Mouse (Mus musculus): ENCODE results near the gene Crabp1. TPM values are rescaled to one million over a fixed set of nuclear protein-coding genes. Genes with fewer than 3 reads are reported as not detected.
A peak's percentile ranks its signal among the peaks of the same experiment; 100 is the strongest.

Gene Crabp1
- polyA plus RNA-seq, 1 experiment: 13.5 TPM

DNA sequence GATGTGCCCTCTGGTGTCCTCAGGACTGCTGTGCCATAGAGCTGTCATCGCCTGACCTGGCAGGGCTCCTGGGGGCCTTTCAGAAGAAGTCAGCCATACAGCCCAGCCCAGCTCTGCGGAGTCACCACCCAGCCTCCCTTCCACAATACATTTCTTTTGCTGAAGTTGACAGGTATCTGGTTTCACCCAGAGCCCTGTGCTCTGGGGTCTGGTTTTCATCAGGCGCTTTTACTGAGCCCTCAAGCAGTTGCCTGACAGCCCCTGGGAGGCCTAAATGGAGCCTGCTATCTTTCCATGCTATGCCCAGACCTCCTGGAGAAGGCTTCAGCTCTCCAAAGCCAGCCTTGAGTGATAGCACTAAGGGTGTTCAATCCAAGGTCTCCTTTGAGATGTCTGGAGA, 19.5 kb downstream of the Crabp1 start:
- Histone ChIP-seq H3K4me3 (ENCODE audit: low read depth, low read length) (no peak overlapping the region), H3K9me3 (replicated peaks; ENCODE audit: control insufficient read depth, insufficient read depth, low read length, poor library complexity, severe bottlenecking) (no peaks in the 10 kb centered on the region), H3K27ac (ENCODE audit: insufficient read depth, low read length) (no peak overlapping the region), H3K4me1 (ENCODE audit: control insufficient read depth, insufficient read depth, low read length) (no peaks in the 10 kb centered on the region), H3K27me3 (ENCODE audit: control insufficient read depth, insufficient read depth, low read length, poor library complexity, severe bottlenecking) (no peaks in the 10 kb centered on the region), H3K9ac (ENCODE audit: low read depth, poor library complexity, severe bottlenecking) (no peak overlapping the region), H3K36me3 (ENCODE audit: control insufficient read depth, insufficient read depth, low read length, poor library complexity, severe bottlenecking) (no peaks in the 10 kb centered on the region)
- no peak for TF ChIP-seq CTCF (IDR thresholded peaks at IDR 0.05; ENCODE audit: low read depth, low read length)
- no peak for TF ChIP-seq POLR2A (IDR thresholded peaks at IDR 0.05; ENCODE audit: insufficient read depth, low read length)
- TF ChIP-seq EP300 (IDR thresholded peaks at IDR 0.05; ENCODE audit: insufficient read depth, low read depth, low read length): no peak

- H3K9me3 ChIP-seq (replicated peaks; ENCODE audit: control insufficient read depth, insufficient read depth, low read length, poor library complexity, severe bottlenecking): no peaks in the 10 kb centered on the region
- H3K27me3 ChIP-seq (ENCODE audit: control insufficient read depth, insufficient read depth, low read length, poor library complexity, severe bottlenecking): no peaks in the 10 kb centered on the region
- H3K4me1 ChIP-seq (ENCODE audit: control insufficient read depth, insufficient read depth, low read length): no peaks in the 10 kb centered on the region
- H3K4me3 ChIP-seq (ENCODE audit: low read depth, low read length): no peak overlapping the region
- H3K27ac ChIP-seq (ENCODE audit: insufficient read depth, low read length): no peak overlapping the region
- no peak overlapping the region for H3K9ac ChIP-seq (ENCODE audit: low read depth, poor library complexity, severe bottlenecking)
- TF ChIP-seq POLR2A (IDR thresholded peaks at IDR 0.05; ENCODE audit: insufficient read depth, low read length) (no peak), CTCF (IDR thresholded peaks at IDR 0.05; ENCODE audit: low read depth, low read length) (no peak), EP300 (IDR thresholded peaks at IDR 0.05; ENCODE audit: insufficient read depth, low read depth, low read length) (no peak)
- H3K36me3 ChIP-seq (ENCODE audit: control insufficient read depth, insufficient read depth, low read length, poor library complexity, severe bottlenecking): no peaks in the 10 kb centered on the region
Measured at GRCm38 (mm10) chr9:54785215-54785614, 20.7 kb downstream of the Crabp1 start.

GRCm38 (mm10) chr9:54786083-54786482, 21.5 kb downstream of the Crabp1 start:
- Histone ChIP-seq H3K4me1 (ENCODE audit: control insufficient read depth, insufficient read depth, low read length) (no peaks in the 10 kb centered on the region), H3K9me3 (replicated peaks; ENCODE audit: control insufficient read depth, insufficient read depth, low read length, poor library complexity, severe bottlenecking) (no peaks in the 10 kb centered on the region), H3K36me3 (ENCODE audit: control insufficient read depth, insufficient read depth, low read length, poor library complexity, severe bottlenecking) (no peaks in the 10 kb centered on the region), H3K27ac (ENCODE audit: insufficient read depth, low read length) (no peak overlapping the region), H3K27me3 (ENCODE audit: control insufficient read depth, insufficient read depth, low read length, poor library complexity, severe bottlenecking) (no peaks in the 10 kb centered on the region), H3K9ac (ENCODE audit: low read depth, poor library complexity, severe bottlenecking) (no peak overlapping the region), H3K4me3 (ENCODE audit: low read depth, low read length) (no peak overlapping the region)
- TF ChIP-seq POLR2A (IDR thresholded peaks at IDR 0.05; ENCODE audit: insufficient read depth, low read length) (no peak), CTCF (IDR thresholded peaks at IDR 0.05; ENCODE audit: low read depth, low read length) (no peak), EP300 (IDR thresholded peaks at IDR 0.05; ENCODE audit: insufficient read depth, low read depth, low read length) (no peak)

DNA sequence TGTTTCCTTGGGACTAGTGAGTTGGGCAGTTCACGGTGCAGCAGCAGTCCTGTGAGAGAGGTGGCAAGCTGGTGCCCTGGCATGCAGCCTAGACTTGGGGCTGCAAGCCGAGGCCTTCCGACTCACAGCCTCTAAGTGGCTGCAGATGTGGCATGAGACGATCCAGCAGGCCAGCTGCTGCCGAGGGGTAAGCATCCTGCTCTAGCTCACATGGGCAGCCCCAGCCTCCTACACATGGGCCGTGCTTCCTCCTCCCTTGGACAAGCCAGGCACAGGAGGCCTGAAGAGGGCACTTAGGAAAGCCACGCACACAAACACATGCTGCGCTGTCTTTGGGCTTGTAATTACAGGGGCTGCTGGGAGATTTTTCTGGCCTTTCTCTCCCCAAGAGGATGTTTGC, 23.2 kb downstream of the Crabp1 start:
- Histone ChIP-seq H3K4me3 (ENCODE audit: low read depth, low read length) (no peak overlapping the region), H3K4me1 (ENCODE audit: control insufficient read depth, insufficient read depth, low read length) (no peaks in the 10 kb centered on the region), H3K27ac (ENCODE audit: insufficient read depth, low read length) (no peak overlapping the region), H3K36me3 (ENCODE audit: control insufficient read depth, insufficient read depth, low read length, poor library complexity, severe bottlenecking) (no peaks in the 10 kb centered on the region), H3K27me3 (ENCODE audit: control insufficient read depth, insufficient read depth, low read length, poor library complexity, severe bottlenecking) (no peaks in the 10 kb centered on the region), H3K9me3 (replicated peaks; ENCODE audit: control insufficient read depth, insufficient read depth, low read length, poor library complexity, severe bottlenecking) (no peaks in the 10 kb centered on the region), H3K9ac (ENCODE audit: low read depth, poor library complexity, severe bottlenecking) (no peak overlapping the region)
- no peak for TF ChIP-seq POLR2A (IDR thresholded peaks at IDR 0.05; ENCODE audit: insufficient read depth, low read length)
- no peak for TF ChIP-seq EP300 (IDR thresholded peaks at IDR 0.05; ENCODE audit: insufficient read depth, low read depth, low read length)
- no peak for TF ChIP-seq CTCF (IDR thresholded peaks at IDR 0.05; ENCODE audit: low read depth, low read length)

DNA sequence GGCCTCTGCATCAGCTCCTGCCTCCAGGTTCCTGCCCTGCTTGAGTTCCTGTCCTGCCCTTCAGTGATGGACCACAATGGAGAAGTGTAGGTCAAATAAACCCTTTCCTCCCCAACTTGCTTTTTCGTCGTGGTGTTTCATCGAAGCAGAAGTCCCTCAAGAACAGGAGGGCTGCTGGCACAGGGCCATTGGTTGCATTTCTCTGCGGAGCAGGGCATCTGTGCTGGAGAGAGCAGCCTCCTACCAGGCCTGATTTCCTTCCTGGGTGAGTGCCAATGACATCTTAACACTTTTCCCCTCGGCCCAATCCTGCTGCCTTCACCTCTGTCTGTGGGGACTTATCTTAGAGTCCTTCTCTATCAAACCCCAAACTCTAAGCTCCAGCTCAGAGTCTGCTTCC, 25.7 kb downstream of the Crabp1 start:
- H3K9ac ChIP-seq (ENCODE audit: low read depth, poor library complexity, severe bottlenecking): no peak overlapping the region
- no peaks in the 10 kb centered on the region for H3K36me3 ChIP-seq (ENCODE audit: control insufficient read depth, insufficient read depth, low read length, poor library complexity, severe bottlenecking)
- H3K27ac ChIP-seq (ENCODE audit: insufficient read depth, low read length): no peak overlapping the region
- H3K4me1 ChIP-seq (ENCODE audit: control insufficient read depth, insufficient read depth, low read length): no peaks in the 10 kb centered on the region
- no peaks in the 10 kb centered on the region for H3K27me3 ChIP-seq (ENCODE audit: control insufficient read depth, insufficient read depth, low read length, poor library complexity, severe bottlenecking)
- no peak overlapping the region for H3K4me3 ChIP-seq (ENCODE audit: low read depth, low read length)
- H3K9me3 ChIP-seq (replicated peaks; ENCODE audit: control insufficient read depth, insufficient read depth, low read length, poor library complexity, severe bottlenecking): no peaks in the 10 kb centered on the region
- no peak for TF ChIP-seq CTCF (IDR thresholded peaks at IDR 0.05; ENCODE audit: low read depth, low read length)

DNA sequence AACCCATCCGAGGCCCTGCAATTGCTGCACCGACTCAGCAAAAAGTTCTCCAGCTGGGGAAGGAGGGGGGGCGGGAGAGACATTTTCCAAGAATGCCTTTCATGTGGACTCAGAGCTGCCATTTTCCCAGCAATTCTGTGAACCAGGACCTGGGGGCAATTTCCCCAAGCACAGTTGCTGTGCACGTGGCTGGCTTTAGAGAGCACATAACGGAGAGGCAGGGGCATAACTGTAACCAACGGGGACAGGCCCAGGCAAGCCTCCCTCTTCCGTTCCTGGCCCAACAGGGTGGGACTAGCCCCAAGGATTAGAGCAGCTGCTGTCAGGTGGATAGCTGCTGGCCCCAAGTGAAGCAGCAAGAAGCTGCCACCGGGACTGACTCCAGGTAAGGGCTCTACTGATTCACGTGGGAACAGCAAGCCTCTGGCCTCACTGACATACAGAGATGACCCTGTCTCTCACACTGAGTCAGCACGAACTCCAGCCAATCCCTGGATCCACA, 37.0 kb downstream of the Crabp1 start:
- peak overlapping the region; percentile 79 for H3K4me3 ChIP-seq (ENCODE audit: low read depth, low read length)
- H3K27ac ChIP-seq (ENCODE audit: insufficient read depth, low read length): peak overlapping the region; percentile 82
- peaks cover 15% of the 10 kb centered on the region for H3K4me1 ChIP-seq (ENCODE audit: control insufficient read depth, insufficient read depth, low read length)
- H3K9ac ChIP-seq (ENCODE audit: low read depth, poor library complexity, severe bottlenecking): peak overlapping the region; percentile 57
- TF ChIP-seq EP300 (IDR thresholded peaks at IDR 0.05; ENCODE audit: insufficient read depth, low read depth, low read length): peak; percentile 96
- TF ChIP-seq POLR2A (IDR thresholded peaks at IDR 0.05; ENCODE audit: insufficient read depth, low read length): no peak
- H3K9me3 ChIP-seq (replicated peaks; ENCODE audit: control insufficient read depth, insufficient read depth, low read length, poor library complexity, severe bottlenecking): no peaks in the 10 kb centered on the region
- H3K36me3 ChIP-seq (ENCODE audit: control insufficient read depth, insufficient read depth, low read length, poor library complexity, severe bottlenecking): no peaks in the 10 kb centered on the region
- H3K27me3 ChIP-seq (ENCODE audit: control insufficient read depth, insufficient read depth, low read length, poor library complexity, severe bottlenecking): no peaks in the 10 kb centered on the region

All from ES-Bruce4 (cell line).